Mouse (Mus musculus): ENCODE measurements around the gene Naaladl2.

GRCm38 (mm10) chr3:23817585-23817984 lies 1326.5 kb downstream of the Naaladl2 start:
- no peak for TF ChIP-seq CTCF (IDR thresholded peaks at IDR 0.05)
- no peak for TF ChIP-seq EP300 (IDR thresholded peaks at IDR 0.05)
